Mouse (Mus musculus) intestine, postnatal 0 days (tissue): ENCODE measurements around the gene Chn2. TPM values are rescaled to one million over a fixed set of nuclear protein-coding genes. Genes with fewer than 3 reads are reported as not detected.

ENCODE experiments used
- ATAC-seq: fragments of 200-750 bp; cut with Nextera tagmentation; 2 replicates; pipeline ENCODE4 v1.8.0; 2017; ENCODE audit warnings: mild to moderate bottlenecking, moderate TSS enrichment, moderate library complexity
- H3K27ac ChIP-seq: fragments of 300-500 bp; sonication (generic); 2 replicates; pipeline ENCODE4 v1.5.1; 2014; ENCODE audit warnings: mild to moderate bottlenecking, low read depth, low read length, moderate library complexity
- H3K27me3 ChIP-seq: fragments of 300-500 bp; sonication (generic); replicated peaks from 2 replicates; pipeline ENCODE4 v1.6.1; 2014; ENCODE audit warnings: low read length, mixed read lengths; ENCODE audit not compliant: control insufficient read depth, insufficient read depth
- H3K36me3 ChIP-seq: fragments of 300-500 bp; sonication (generic); 2 replicates; pipeline ENCODE4 v1.6.1; 2014; ENCODE audit warnings: mild to moderate bottlenecking, moderate library complexity; ENCODE audit not compliant: control insufficient read depth, insufficient read depth
- H3K4me1 ChIP-seq: fragments of 300-500 bp; sonication (generic); replicated peaks from 2 replicates; pipeline ENCODE4 v1.6.1; 2014; ENCODE audit warnings: antibody characterized with exemption, low read length, mixed read lengths; ENCODE audit not compliant: control insufficient read depth, insufficient read depth
- H3K4me2 ChIP-seq: fragments of 300-500 bp; sonication (generic); replicated peaks from 2 replicates; pipeline ENCODE4 v1.6.1; 2014; ENCODE audit warnings: low read depth, mild to moderate bottlenecking, moderate library complexity
- H3K4me3 ChIP-seq: fragments of 300-500 bp; sonication (generic); 2 replicates; pipeline ENCODE4 v1.5.1; 2014; ENCODE audit warnings: low read depth, low read length
- H3K9ac ChIP-seq: fragments of 300-500 bp; sonication (generic); 2 replicates; pipeline ENCODE4 v1.6.1; 2014; ENCODE audit warnings: mild to moderate bottlenecking, low read depth, low read length
- H3K9me3 ChIP-seq: fragments of 300-500 bp; sonication (generic); 2 replicates; pipeline ENCODE4 v1.6.1; 2016; ENCODE audit warnings: mixed run types; ENCODE audit not compliant: control insufficient read depth
- CTCF ChIP-seq: sonication (generic); IDR thresholded peaks from 2 replicates; pipeline ENCODE4 v1.5.1; 2016; ENCODE audit warnings: low read depth, mild to moderate bottlenecking, control low read depth, antibody characterized with exemption, moderate library complexity
- WGBS: fragments of 180-500 bp; shearing (Covaris S2); extraction: QIAGEN DNeasy Blood & Tissue Kit; methylation state at CpG from one replicate; pipeline ENCODE4 v1.1.7; 2014; 5-methylcytosine and 5-hydroxymethylcytosine counted together
- polyA plus RNA-seq: library from polyadenylated mRNA; unstranded; fragments of >200 nt; fragmentation: Nextera tagmentation; extraction: Ambion mirVana; gene quantifications from 2 replicates; pipeline ENCODE4 v1.2.1, GENCODE M21; 2015

The Chn2 gene
- polyA plus RNA-seq, 1 experiment from 2014 or later: 19.6 TPM

DNA sequence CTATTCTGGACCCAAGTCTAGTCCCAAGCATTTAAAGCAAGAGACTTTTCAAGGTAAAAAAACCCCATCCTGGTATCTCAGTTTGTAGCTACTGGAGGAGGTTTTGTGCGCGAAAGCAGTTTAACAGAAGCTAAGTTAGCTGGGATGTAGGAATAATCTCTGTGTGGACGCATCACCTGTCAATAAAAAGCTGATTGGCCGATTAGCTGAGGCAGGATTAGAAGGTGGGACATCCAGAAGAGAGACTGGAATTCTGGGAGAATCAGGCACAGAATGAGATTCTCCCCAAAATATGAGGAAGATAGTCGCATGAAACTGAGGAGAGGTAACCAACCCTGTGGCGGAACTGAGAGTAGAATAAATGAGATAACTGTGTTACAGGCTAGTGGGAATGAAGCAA, 59.0 kb downstream of the Chn2 start:
- no peak overlapping the region for H3K27ac ChIP-seq
- no peak for TF ChIP-seq CTCF
- no peaks in the 10 kb centered on the region for H3K27me3 ChIP-seq
- no peak overlapping the region for H3K9ac ChIP-seq
- H3K36me3 ChIP-seq: no peaks in the 10 kb centered on the region
- H3K4me2 ChIP-seq: no peak overlapping the region
- ATAC-seq: no peak
- H3K4me3 ChIP-seq: no peak overlapping the region
- WGBS: 97% methylated on average over 6 of the region's 6 CpGs
- H3K9me3 ChIP-seq: no peaks in the 10 kb centered on the region
- no peaks in the 10 kb centered on the region; the same call in 1 of the 2 replicates for H3K4me1 ChIP-seq

DNA sequence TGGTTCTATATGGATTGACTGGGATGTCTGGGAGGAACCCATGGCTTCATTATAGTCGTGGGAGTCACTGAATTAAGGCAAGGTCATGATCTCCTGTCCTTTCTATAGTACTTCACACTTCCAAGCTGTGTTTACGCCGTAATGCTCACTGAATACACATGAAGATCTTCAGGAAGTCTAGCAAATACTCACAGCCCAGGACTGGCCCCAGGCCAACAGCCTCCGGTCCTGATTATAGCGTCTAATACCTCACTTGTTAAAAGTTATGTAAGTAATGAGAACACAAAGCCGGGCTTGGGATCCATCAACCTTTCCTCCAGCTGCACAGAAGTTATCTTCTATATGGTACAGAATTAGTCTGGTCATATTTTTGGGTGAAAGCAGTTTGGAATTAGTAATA, 60.3 kb downstream of the Chn2 start:
- no peak for TF ChIP-seq CTCF
- Histone ChIP-seq H3K36me3 (no peaks in the 10 kb centered on the region), H3K9ac (no peak overlapping the region), H3K4me3 (no peak overlapping the region), H3K4me1 (no peaks in the 10 kb centered on the region; the same call in 1 of the 2 replicates), H3K4me2 (no peak overlapping the region), H3K27me3 (no peaks in the 10 kb centered on the region), H3K9me3 (no peaks in the 10 kb centered on the region), H3K27ac (no peak overlapping the region)
- ATAC-seq: no peak
- WGBS: 24% methylated on average over 6 of the region's 6 CpGs

GRCm38 (mm10) chr6:54102210-54102609, 62.9 kb downstream of the Chn2 start:
- TF ChIP-seq CTCF: no peak
- H3K27me3 ChIP-seq: no peaks in the 10 kb centered on the region

DNA sequence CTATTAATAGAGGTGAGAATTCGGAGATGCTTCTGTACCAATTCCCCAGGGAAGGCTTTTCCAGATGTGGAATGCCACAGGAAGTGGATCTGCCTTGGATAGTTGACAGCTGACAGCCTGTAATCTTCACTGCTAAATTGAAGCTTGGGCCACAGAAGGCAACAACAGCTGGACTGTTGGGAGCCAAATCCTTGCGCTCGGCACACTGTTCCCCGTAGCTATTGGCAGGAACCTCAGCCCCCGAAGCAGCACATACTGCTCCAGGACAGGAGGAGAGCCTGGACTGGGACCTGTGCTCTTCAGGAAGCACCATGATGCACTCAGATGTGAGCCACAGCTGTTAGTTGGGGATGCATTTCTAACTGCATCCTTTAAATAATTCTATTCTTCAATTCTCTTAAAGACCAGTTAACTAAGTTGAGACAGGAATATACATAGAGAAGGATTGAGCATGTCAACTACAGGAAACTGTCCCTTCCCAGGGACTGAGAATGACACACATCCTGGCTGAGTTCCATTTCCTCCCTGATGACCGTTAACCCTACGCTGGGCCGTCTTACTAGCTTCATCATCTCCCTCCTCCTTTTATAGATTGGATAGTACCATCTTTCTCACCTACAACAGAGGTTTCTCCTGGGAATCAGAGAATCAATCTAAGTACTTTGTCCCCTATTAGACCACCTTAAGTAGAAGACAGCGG, 64.1 kb downstream of the Chn2 start:
- no peak for ATAC-seq
- 65% methylated on average over 9 of the region's 9 CpGs for WGBS
- H3K36me3 ChIP-seq: no peaks in the 10 kb centered on the region

More at GRCm38 (mm10) chr6:54102210-54102609, 62.9 kb downstream of the Chn2 start:
- H3K36me3 ChIP-seq: no peaks in the 10 kb centered on the region
- H3K9ac ChIP-seq: no peak overlapping the region
- no peaks in the 10 kb centered on the region for H3K9me3 ChIP-seq
- no peak for ATAC-seq
- WGBS: 77% methylated on average over 4 of the region's 4 CpGs
- no peak overlapping the region for H3K4me3 ChIP-seq
- H3K4me1 ChIP-seq: no peaks in the 10 kb centered on the region
- no peak overlapping the region for H3K27ac ChIP-seq
- H3K4me2 ChIP-seq: no peak overlapping the region

GRCm38 (mm10) chr6:54111416-54111984, 72.1 kb downstream of the Chn2 start:
- H3K9me3 ChIP-seq: no peaks in the 10 kb centered on the region
- no peaks in the 10 kb centered on the region for H3K27me3 ChIP-seq
- ATAC-seq: no peak
- H3K27ac ChIP-seq: no peak overlapping the region
- no peak for TF ChIP-seq CTCF
- 10% methylated on average over 4 of the region's 4 CpGs for WGBS
- no peak overlapping the region for H3K4me2 ChIP-seq
- H3K36me3 ChIP-seq: no peaks in the 10 kb centered on the region
- 0 out of 2 replicates have a peak, but pooled peaks cover under 1% of the 10 kb centered on the region for H3K4me1 ChIP-seq
- no peak overlapping the region for H3K9ac ChIP-seq
- H3K4me3 ChIP-seq: no peak overlapping the region

More for the DNA sequence above, 64.1 kb downstream of the Chn2 start:
- Histone ChIP-seq H3K4me3 (no peak overlapping the region), H3K4me2 (no peak overlapping the region), H3K9ac (no peak overlapping the region), H3K9me3 (no peaks in the 10 kb centered on the region), H3K27ac (no peak overlapping the region), H3K4me1 (no peaks in the 10 kb centered on the region), H3K27me3 (no peaks in the 10 kb centered on the region)
- no peak for TF ChIP-seq CTCF

GRCm38 (mm10) chr6:54113338-54113737, 74.0 kb downstream of the Chn2 start:
- peaks cover 14% of the 10 kb centered on the region for H3K4me1 ChIP-seq
- H3K27me3 ChIP-seq: no peaks in the 10 kb centered on the region
- H3K4me3 ChIP-seq: no peak overlapping the region
- H3K4me2 ChIP-seq: no peak overlapping the region
- H3K27ac ChIP-seq: no peak overlapping the region
- ATAC-seq: no peak
- TF ChIP-seq CTCF: no peak
- H3K9me3 ChIP-seq: no peaks in the 10 kb centered on the region
- no peaks in the 10 kb centered on the region for H3K36me3 ChIP-seq
- 86% methylated on average over 5 of the region's 5 CpGs for whole genome bisulfite sequencing
- H3K9ac ChIP-seq: no peak overlapping the region
